Mouse (Mus musculus) mouse embryonic stem cell (cell line): Measurements from ENCODE around the gene Tgm6.

ENCODE experiments used
- in situ Hi-C, 2 experiments: fragments of 300-500 bp; cut with MboI; formaldehyde crosslinking; loops; 1 replicate in 1 of 2; 3 replicates in 1 of 2; pipeline ENCODE4 v1.14.3; 2019 to 2020; ENCODE audit warnings: low sequenced_read_pairs in 2 of 2, low pct_unique_long_range_greater_than_20kb in 1 of 2, mixed read lengths in 1 of 2; ENCODE audit not compliant: unreplicated experiment in 1 of 2

Tgm6 gene

GRCm38 (mm10) chr2:130112116-130112515, at the start of gene Tgm6:
TSS of gene Tgm6 (plus strand) at chr2:130112416.
- in situ Hi-C loops: no loop called here

DNA sequence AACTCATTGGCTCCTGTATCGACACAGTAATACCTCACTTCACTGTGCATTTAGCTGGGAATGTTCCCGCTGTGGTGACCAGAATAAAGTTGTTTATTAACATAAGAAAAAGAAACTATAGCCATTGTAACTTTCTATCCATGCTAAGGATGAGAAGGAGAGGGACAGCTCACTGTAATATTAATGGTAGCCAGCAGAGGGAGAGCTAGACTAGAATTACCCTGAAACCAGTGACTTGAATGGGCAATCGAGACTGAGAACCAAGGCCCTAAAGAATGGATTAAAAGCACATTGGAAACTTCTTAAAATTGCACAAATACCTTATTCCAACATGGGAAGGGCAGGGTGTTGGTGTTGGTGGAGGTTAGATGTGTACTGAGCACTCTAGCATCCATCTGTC, 44.0 kb upstream of the Tgm6 start:
- in situ Hi-C loops: no loop called here

- in situ Hi-C loops: loop anchor here in 1 of 2 experiments (5.0 kb wide), 1 partner anchor 177 kb away; no protein-coding TSS in a partner anchor
Measured at GRCm38 (mm10) chr2:130070396-130070795, 41.8 kb upstream of the Tgm6 start.

DNA sequence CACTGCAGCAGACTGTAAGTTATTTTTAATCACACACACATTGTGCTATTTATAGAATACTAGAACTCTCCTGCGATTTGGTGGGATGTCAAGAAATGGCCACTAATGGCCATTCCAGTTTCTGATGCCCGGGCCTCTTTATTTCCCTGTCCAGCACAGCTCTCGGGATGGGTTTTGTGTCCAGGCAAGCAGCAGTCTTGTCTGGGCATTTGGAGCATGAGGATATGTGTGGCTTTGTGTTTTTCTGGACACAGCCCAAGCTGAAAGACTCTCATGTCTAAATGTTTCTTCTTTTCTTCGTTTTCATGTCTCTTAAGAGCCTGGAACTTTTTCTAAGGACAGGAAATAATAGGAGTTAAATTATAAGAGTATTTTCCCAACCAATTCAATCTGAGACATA, 588 bp downstream of the Tgm6 start:
- in situ Hi-C loops: no loop called here

- in situ Hi-C loops: no loop called here
Measured at GRCm38 (mm10) chr2:130113379-130113778, 1.2 kb downstream of the Tgm6 start.

GRCm38 (mm10) chr2:130118649-130119048, 6.4 kb downstream of the Tgm6 start:
- in situ Hi-C loops: no loop called here

- in situ Hi-C loops: no loop called here
Measured at GRCm38 (mm10) chr2:130125279-130126059, 13.3 kb downstream of the Tgm6 start.

GRCm38 (mm10) chr2:130126073-130126472, 13.9 kb downstream of the Tgm6 start:
- in situ Hi-C loops: no loop called here

- in situ Hi-C loops: no loop called here
Measured at GRCm38 (mm10) chr2:130129687-130130086, 17.5 kb downstream of the Tgm6 start.

DNA sequence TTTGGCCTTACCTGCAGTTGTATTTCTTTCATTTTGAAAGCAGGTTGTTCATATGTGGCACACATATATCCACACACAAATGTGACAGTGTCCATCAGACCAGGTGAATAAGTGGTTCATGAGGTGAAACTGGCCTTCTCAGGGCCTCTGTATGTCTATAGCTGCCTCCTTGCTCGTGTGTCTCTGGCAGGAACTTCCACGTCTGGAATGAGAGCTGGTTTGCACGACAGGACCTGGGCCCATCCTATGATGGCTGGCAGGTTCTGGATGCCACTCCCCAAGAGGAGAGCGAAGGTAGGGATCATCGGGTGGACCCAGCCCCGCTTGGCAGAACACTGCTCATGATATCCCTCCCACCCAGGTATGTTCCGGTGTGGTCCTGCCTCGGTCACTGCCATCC, 30.8 kb downstream of the Tgm6 start:
- in situ Hi-C loops: no loop called here

DNA sequence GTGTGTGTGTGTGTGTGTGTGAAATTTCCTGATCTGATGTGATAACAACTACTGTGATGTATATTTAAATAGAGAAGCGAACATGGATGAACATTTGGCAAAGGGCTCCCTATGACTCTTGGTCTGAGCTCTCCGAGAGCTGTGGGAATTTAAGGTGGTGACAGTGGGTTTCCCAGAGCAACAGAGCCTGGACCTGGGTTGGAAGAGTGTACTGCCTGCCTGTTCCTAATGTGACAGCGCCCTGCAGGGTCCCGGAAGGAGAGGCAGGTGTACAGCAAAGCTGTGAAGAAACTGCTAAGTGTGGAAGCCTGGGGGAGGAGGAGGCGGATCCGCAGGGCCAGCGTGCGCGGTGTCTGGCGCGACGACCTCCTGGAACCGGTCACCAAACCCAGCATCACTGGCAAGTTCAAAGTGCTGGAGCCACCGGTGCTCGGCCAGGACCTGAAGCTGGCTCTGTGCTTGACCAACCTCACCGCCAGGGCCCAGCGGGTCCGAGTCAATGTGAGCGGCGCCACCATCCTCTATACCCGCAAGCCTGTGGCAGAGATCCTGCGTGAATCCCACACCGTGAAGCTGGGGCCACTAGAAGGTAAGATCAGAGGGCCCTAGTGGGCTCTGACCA, 32.6 kb downstream of the Tgm6 start:
- in situ Hi-C loops: no loop called here

DNA sequence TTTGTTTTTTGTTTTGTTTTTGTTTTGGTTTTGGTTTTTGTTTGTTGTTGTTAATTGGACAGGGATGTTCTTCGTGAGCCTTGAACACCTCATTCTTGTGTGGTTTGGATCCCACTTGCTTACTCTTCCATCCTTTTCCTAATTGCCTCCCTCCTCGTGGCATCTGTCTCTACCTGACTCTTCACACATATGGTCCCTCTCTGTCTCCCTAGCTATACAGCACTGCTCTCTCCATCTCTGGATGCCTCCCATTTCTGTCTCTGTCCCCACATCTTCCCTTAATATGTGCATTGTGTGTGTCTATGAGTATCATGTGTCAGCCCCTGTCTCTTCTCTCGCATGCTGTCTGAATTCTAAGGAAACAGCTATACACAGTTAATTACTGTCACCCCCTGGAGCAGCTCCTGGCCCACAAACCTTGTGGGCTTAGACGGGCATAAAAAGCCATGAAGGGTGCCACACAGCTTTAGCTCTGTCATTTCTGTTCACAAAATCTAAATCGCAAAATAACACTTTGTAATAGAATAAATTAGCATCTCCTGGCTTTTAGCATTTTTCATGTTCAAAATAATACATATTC, 34.0 kb downstream of the Tgm6 start:
- in situ Hi-C loops: no loop called here

DNA sequence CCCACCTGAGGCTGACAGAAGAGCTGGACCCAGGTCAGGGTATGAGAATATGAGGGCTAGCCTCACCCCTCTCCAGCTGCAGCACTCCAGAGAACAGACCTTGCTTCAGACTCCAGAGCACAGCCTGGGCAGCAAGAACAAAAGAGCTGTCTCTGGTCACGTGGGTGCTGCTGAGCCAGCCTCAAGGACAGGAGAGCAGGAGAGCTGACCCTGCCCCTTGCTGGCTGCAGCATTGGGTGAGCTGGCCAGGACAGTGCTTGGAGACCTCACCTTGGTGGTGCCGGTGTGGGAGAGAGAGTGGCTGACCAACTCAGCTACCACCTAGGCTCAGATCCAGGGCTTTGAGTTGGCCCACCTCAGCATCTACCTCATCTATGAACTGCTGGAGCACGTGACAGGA, 43.0 kb downstream of the Tgm6 start:
- in situ Hi-C loops: no loop called here

GRCm38 (mm10) chr2:130155851-130156250, 43.6 kb downstream of the Tgm6 start:
- in situ Hi-C loops: no loop called here

DNA sequence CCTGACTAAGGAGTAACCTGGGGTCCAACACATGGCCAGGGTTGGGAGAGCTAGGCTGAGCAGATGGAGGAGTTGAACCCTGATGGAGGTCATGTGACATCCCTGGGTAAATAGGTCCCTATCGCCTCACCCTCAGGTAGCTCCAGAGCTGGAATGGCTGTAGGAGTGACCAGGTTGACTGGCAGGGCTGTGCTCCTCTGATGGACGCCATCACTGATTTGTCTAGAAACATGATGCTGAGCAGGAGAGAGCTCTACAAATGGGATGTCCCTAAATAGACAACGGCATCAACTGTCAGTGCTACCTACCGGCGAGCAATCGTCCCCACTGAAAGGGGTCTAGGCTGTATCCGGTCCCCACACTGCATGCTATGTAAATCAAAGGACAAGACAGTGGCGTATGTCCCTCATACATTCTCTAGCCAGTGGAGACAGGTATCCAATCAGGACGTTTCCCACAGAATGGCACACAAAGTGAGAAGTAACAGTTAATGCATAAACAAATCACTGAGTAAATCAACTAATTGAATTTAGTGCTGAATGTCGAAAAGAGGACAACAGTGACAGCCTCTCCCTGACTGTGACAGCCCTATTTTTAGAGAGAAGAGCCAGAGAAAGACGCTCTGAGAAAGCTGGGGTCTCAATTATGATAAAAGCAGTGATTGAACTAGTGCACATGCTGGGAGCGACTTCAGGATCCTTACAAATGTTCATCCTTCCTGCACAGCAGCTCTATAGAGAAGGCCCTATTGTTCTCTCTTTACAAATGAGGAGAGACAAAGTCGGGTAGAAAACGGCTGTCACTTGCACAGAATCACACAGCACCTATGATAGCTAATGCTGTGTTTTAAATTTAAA, 45.2 kb downstream of the Tgm6 start:
- in situ Hi-C loops: no loop called here

GRCm38 (mm10) chr2:130158088-130158437, 45.8 kb downstream of the Tgm6 start:
- in situ Hi-C loops: no loop called here

DNA sequence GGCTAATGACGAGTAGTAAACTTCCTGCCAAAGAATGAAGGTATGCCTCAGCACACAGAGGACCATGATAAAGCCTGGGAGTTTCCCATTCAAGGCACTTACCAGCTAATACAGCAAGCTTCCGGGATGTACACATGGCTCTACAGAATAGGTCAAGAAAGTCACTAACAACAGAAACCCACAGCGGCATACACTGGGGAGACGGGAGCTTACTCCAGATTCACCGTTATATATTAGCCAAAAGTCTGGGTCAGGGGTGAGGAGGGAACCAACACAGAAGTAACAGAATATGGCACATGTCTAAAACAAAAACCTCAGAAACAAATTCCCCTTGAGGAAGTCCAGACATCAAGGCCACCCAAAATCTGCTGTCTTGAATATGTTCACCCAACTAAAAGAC, 50.5 kb downstream of the Tgm6 start:
- in situ Hi-C loops: no loop called here

DNA sequence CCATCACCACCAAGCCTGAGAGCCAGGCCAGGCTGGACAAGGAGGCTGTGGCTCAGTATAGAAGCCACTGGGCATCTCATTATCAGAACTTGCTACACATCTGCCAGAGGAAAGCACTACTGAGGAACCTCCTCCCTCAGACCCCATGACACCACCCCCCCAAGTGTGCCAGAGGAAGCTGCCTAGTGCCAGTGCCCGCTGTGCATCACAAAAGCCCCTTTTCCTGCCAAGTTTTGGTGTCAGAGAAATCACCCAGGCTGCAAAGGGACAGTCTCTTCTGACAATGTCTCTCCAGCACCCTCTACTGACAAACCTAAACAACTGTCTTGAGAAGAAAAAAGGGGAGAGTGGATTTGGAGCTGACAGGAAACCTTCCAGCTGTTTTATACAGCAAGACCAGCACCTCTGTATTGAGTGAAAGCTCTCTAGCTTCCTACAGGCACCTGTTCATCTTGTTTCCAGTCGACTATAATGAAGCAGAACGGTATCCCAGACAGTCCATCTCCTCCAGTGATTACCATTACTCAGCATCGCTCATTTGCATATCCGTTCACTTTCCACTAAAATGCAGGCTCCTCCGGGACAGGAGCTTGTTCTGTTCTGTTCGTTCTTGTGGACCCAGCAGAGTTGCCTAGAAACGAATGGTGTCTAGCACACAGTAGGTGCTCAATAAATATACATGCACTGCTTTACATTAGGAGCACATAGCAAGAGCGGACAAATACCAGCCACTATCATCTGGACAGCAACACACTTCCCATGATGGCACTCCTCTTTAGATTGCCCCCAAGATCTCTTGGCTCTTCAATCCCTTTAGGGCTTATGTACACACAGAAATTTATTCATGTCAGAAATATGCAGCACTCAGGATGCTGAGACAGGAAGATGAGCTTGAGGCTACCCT, 54.3 kb downstream of the Tgm6 start:
- in situ Hi-C loops: no loop called here
